Mouse (Mus musculus) MEL (cell line): ENCODE data around the gene Phxr2. TPM values are rescaled to one million over a fixed set of nuclear protein-coding genes. Genes with fewer than 3 reads are reported as not detected.

Experiments
- DNase-seq: peaks from one replicate; pipeline ENCODE4 v3.0.0; 2011; ENCODE audit warnings: low read depth, low spot score
- H3K27ac ChIP-seq: 2 replicates; pipeline ENCODE4 v1.5.1; 2012; ENCODE audit warnings: low read depth, mild to moderate bottlenecking, control low read depth, low read length, moderate library complexity; ENCODE audit not compliant: control insufficient read depth
- H3K27me3 ChIP-seq, 2 experiments: fragments of 150-350 bp in 1 of 2; sonication (generic) in 1 of 2; 2 replicates each; pipeline ENCODE4 v1.6.1; 2012; ENCODE audit warnings: low read length in 2 of 2, mild to moderate bottlenecking in 2 of 2, improper control_type of control experiment in 1 of 2, moderate library complexity in 1 of 2; ENCODE audit not compliant: insufficient read depth in 2 of 2, control insufficient read depth in 1 of 2
- H3K36me3 ChIP-seq, 2 experiments: 2 replicates each; pipeline ENCODE4 v1.6.1; 2012 to 2014; ENCODE audit warnings: low read length in 2 of 2, improper control_type of control experiment in 1 of 2, inconsistent platforms in 1 of 2, mild to moderate bottlenecking in 1 of 2; ENCODE audit not compliant: insufficient read depth in 2 of 2, control insufficient read depth in 1 of 2
- H3K4me1 ChIP-seq, 2 experiments: fragments of 150-350 bp in 1 of 2; sonication (generic) in 1 of 2; 2 replicates each; pipeline ENCODE4 v1.6.1; 2012; ENCODE audit warnings: low read length in 2 of 2, improper control_type of control experiment in 1 of 2, mild to moderate bottlenecking in 1 of 2; ENCODE audit not compliant: insufficient read depth in 2 of 2, control insufficient read depth in 1 of 2
- H3K4me3 ChIP-seq, 2 experiments: fragments of 150-350 bp in 1 of 2; sonication (generic) in 1 of 2; 2 replicates each; pipeline ENCODE4 v1.5.1; 2012; ENCODE audit warnings: low read depth in 2 of 2, low read length in 2 of 2, mild to moderate bottlenecking in 2 of 2, moderate library complexity in 2 of 2, control low read depth in 1 of 2, improper control_type of control experiment in 1 of 2; ENCODE audit not compliant: control insufficient read depth in 1 of 2, insufficient read depth in 1 of 2
- H3K79me2 ChIP-seq: 2 replicates; pipeline ENCODE4 v1.6.1; 2012; ENCODE audit warnings: mild to moderate bottlenecking, low read length, moderate library complexity; ENCODE audit not compliant: control insufficient read depth, poor library complexity, insufficient read depth
- H3K9ac ChIP-seq: 2 replicates; pipeline ENCODE4 v1.6.1; 2012; ENCODE audit warnings: low read depth, mild to moderate bottlenecking, control low read depth, low read length, moderate library complexity; ENCODE audit not compliant: control insufficient read depth, poor library complexity, severe bottlenecking
- H3K9me3 ChIP-seq: fragments of 150-350 bp; sonication (generic); replicated peaks from 2 replicates; pipeline ENCODE4 v1.6.1; 2012; ENCODE audit warnings: mild to moderate bottlenecking, low read length, improper control_type of control experiment, moderate library complexity; ENCODE audit not compliant: insufficient read depth
- CHD2 ChIP-seq: IDR thresholded peaks from 2 replicates; pipeline ENCODE4 v1.6.1; 2011; ENCODE audit warnings: low read length, improper control_type of control experiment
- CTCF ChIP-seq, 3 experiments: IDR thresholded peaks in 2 of 3; conservative IDR thresholded peaks in 1 of 3; 2 replicates each; pipeline ENCODE4 v1.5.1; 2011 to 2012; ENCODE audit warnings: low read length in 3 of 3, low read depth in 2 of 3, mild to moderate bottlenecking in 2 of 3, improper control_type of control experiment in 1 of 3, inconsistent platforms in 1 of 3, mixed read lengths in 1 of 3, moderate library complexity in 1 of 3; ENCODE audit not compliant: control insufficient read depth in 1 of 3, insufficient read depth in 1 of 3, poor library complexity in 1 of 3, severe bottlenecking in 1 of 3
- E2F4 ChIP-seq: IDR thresholded peaks from 2 replicates; pipeline ENCODE4 v1.6.1; 2011; ENCODE audit warnings: low read depth, low read length, improper control_type of control experiment, borderline replicate concordance
- ELF1 ChIP-seq: IDR thresholded peaks from 2 replicates; pipeline ENCODE4 v1.6.1; 2014; ENCODE audit warnings: low read depth, mild to moderate bottlenecking, inconsistent platforms, low read length, improper control_type of control experiment, moderate library complexity
- EP300 ChIP-seq, 2 experiments: IDR thresholded peaks; 2 replicates each; pipeline ENCODE4 v1.6.1; 2011; ENCODE audit warnings: improper control_type of control experiment in 2 of 2, low read length in 2 of 2, low read depth in 1 of 2, mild to moderate bottlenecking in 1 of 2
- GABPA ChIP-seq: IDR thresholded peaks from 2 replicates; pipeline ENCODE4 v1.6.1; 2012; ENCODE audit warnings: low read depth, mild to moderate bottlenecking, inconsistent platforms, low read length, improper control_type of control experiment, moderate library complexity
- HCFC1 ChIP-seq: IDR thresholded peaks from 2 replicates; pipeline ENCODE4 v1.6.1; 2012; ENCODE audit warnings: low read depth, mild to moderate bottlenecking, inconsistent platforms, low read length, improper control_type of control experiment, moderate library complexity
- JUND ChIP-seq: IDR thresholded peaks from 2 replicates; pipeline ENCODE4 v1.6.1; 2011; ENCODE audit warnings: low read depth, mild to moderate bottlenecking, improper control_type of control experiment, low read length
- KAT2A ChIP-seq: conservative IDR thresholded peaks from 2 replicates; pipeline ENCODE4 v1.6.1; 2012; ENCODE audit warnings: low read depth, low read length, improper control_type of control experiment, inconsistent platforms
- MAX ChIP-seq: IDR thresholded peaks from 2 replicates; pipeline ENCODE4 v1.6.1; 2011; ENCODE audit warnings: low read length, improper control_type of control experiment
- MAZ ChIP-seq: IDR thresholded peaks from 2 replicates; pipeline ENCODE4 v1.6.1; 2012; ENCODE audit warnings: low read depth, mild to moderate bottlenecking, inconsistent platforms, low read length, improper control_type of control experiment
- MXI1 ChIP-seq: IDR thresholded peaks from 2 replicates; pipeline ENCODE4 v1.6.1; 2011; ENCODE audit warnings: mild to moderate bottlenecking, low read depth, low read length, improper control_type of control experiment
- NELFE ChIP-seq: IDR thresholded peaks from 2 replicates; pipeline ENCODE4 v1.6.1; 2011; ENCODE audit warnings: low read depth, low read length, improper control_type of control experiment
- NRF1 ChIP-seq: IDR thresholded peaks from 2 replicates; pipeline ENCODE4 v1.6.1; 2014; ENCODE audit warnings: low read depth, mild to moderate bottlenecking, inconsistent platforms, low read length, improper control_type of control experiment, moderate library complexity; ENCODE audit not compliant: poor library complexity, insufficient read depth, severe bottlenecking
- POLR2A ChIP-seq, 2 experiments: IDR thresholded peaks; 2 replicates each; pipeline ENCODE4 v1.6.1; 2011 to 2012; ENCODE audit warnings: low read length in 2 of 2, mild to moderate bottlenecking in 2 of 2, control low read depth in 1 of 2, improper control_type of control experiment in 1 of 2, low read depth in 1 of 2, moderate library complexity in 1 of 2; ENCODE audit not compliant: control insufficient read depth in 1 of 2, insufficient read depth in 1 of 2, poor library complexity in 1 of 2
- RAD21 ChIP-seq: IDR thresholded peaks from 2 replicates; pipeline ENCODE4 v1.6.1; 2011; ENCODE audit warnings: mild to moderate bottlenecking, low read depth, low read length, improper control_type of control experiment
- RCOR1 ChIP-seq: IDR thresholded peaks from 2 replicates; pipeline ENCODE4 v1.6.1; 2012; ENCODE audit warnings: low read depth, mild to moderate bottlenecking, inconsistent platforms, low read length, improper control_type of control experiment
- SIN3A ChIP-seq: IDR thresholded peaks from 2 replicates; pipeline ENCODE4 v1.6.1; 2012; ENCODE audit warnings: low read length, improper control_type of control experiment, inconsistent platforms
- SMC3 ChIP-seq: IDR thresholded peaks from 2 replicates; pipeline ENCODE4 v1.6.1; 2011; ENCODE audit warnings: low read depth, low read length, improper control_type of control experiment
- TAL1 ChIP-seq: IDR thresholded peaks from 2 replicates; pipeline ENCODE4 v1.6.1; 2012; ENCODE audit warnings: mild to moderate bottlenecking, inconsistent platforms, low read length, moderate library complexity, mixed read lengths
- TBP ChIP-seq: IDR thresholded peaks from 2 replicates; pipeline ENCODE4 v1.8.0; 2011; ENCODE audit warnings: low read depth, low read length, improper control_type of control experiment
- TCF12 ChIP-seq: IDR thresholded peaks from 2 replicates; pipeline ENCODE4 v1.6.1; 2014; ENCODE audit warnings: low read depth, mild to moderate bottlenecking, inconsistent platforms, low read length, improper control_type of control experiment, moderate library complexity
- USF1 ChIP-seq: IDR thresholded peaks from 2 replicates; pipeline ENCODE4 v1.6.1; 2014; ENCODE audit warnings: low read depth, mild to moderate bottlenecking, inconsistent platforms, low read length, improper control_type of control experiment, moderate library complexity
- ZKSCAN1 ChIP-seq: IDR thresholded peaks from 2 replicates; pipeline ENCODE4 v1.6.1; 2012; ENCODE audit warnings: low read depth, mild to moderate bottlenecking, inconsistent platforms, low read length, improper control_type of control experiment, moderate library complexity
- polyA plus RNA-seq, 2 experiments: library from polyadenylated mRNA; stranded (reverse) in 1 of 2; unstranded in 1 of 2; fragments of >175 nt in 1 of 2; fragments of >200 nt in 1 of 2; gene quantifications; 2 replicates each; pipeline versions ENCODE4 v1.2.1 to v1.2.4; 2012; ENCODE audit warnings: low replicate concordance in 2 of 2, low read depth in 1 of 2; ENCODE audit not compliant: insufficient read length in 2 of 2, insufficient read depth in 1 of 2, missing spikeins in 1 of 2
- total RNA-seq: library from RNA; depleted of rRNA; stranded (reverse); fragments of 300-350 nt; gene quantifications from 2 replicates; pipeline ENCODE4 v1.2.3, GENCODE M21; 2012

Phxr2 gene
- total and polyA plus RNA-seq, 3 experiments: not detected

DNA sequence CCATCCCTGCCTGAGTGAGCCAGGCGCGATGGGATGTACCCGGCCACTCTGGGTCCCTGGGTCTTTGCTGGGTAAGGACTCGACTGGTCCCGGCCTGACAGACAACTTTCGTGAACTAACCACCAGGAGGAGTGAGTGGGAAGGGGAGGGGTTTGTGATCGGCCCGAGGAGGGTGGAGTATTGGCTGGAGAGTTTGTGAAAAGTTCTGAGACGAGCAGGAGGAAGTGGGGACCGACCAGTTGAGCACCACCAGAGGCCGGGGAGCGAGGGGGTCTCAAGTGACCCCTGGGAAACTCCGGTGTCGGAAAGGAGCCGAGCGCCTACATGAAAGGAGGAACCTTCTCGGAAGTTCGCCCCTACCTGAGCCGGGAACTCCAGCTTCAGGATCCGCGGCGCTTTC is 18.2 kb downstream of the Phxr2 start, which contains the start of gene Galnt4:
Gene Galnt4, plus strand, starts transcription at position 196 of the 400 bp plus-strand sequence.
- Histone ChIP-seq H3K36me3 (no peaks in the 10 kb centered on the region; a peak in 1 of 4 replicates), H3K4me1 (peaks cover 0 to 4% of the 10 kb centered on the region in 2 experiments; a peak in 1 of 4 replicates), H3K79me2 (peaks cover 13% of the 10 kb centered on the region), H3K27ac (peak within 1 kb of the TSS; percentile 60), H3K9me3 (no peaks in the 10 kb centered on the region), H3K27me3 (no peaks in the 10 kb centered on the region), H3K4me3 (peak within 1 kb of the TSS; percentile 71 to 89), H3K9ac (peak within 1 kb of the TSS; percentile 88)
- no peak; the same call in 1 of the 2 replicates for TF ChIP-seq HCFC1
- TF ChIP-seq GABPA: no peak
- TF ChIP-seq JUND: no peak
- TF ChIP-seq MAZ: peak; percentile 52; the same call in 1 of the 2 replicates
- TF ChIP-seq POLR2A (IDR thresholded peaks at IDR 0.05; ENCODE audit: control insufficient read depth in 1 of 2, insufficient read depth in 1 of 2, low read depth in 1 of 2, low read length in 2 of 2, poor library complexity in 1 of 2): peak; percentile 28 to 52; a peak in 1 of 4 replicates
- no peak for TF ChIP-seq EP300 (IDR thresholded peaks at IDR 0.05; ENCODE audit: low read depth in 1 of 2, low read length in 2 of 2)
- no peak for TF ChIP-seq E2F4
- TF ChIP-seq TAL1: no peak
- TF ChIP-seq SMC3: peak; percentile 42
- TF ChIP-seq NELFE: peak; percentile 26; the same call in 1 of the 2 replicates
- peak in 2 of 3 experiments; percentile 24 to 33; a peak in 4 of 6 replicates for TF ChIP-seq CTCF (IDR thresholded peaks at IDR 0.05 in 2 of 3, conservative IDR thresholded peaks at IDR 0.05 in 1 of 3; ENCODE audit: control insufficient read depth in 1 of 3, insufficient read depth in 1 of 3, low read depth in 2 of 3, low read length in 3 of 3, poor library complexity in 1 of 3, severe bottlenecking in 1 of 3)
- TF ChIP-seq ZKSCAN1: no peak
- no peak for TF ChIP-seq RAD21
- 0 out of 2 replicates have a peak, but pooled peaks have one; percentile 3 for TF ChIP-seq TCF12
- no peak for TF ChIP-seq CHD2
- DNase-seq: peak; percentile 85

GRCm38 (mm10) chr10:99106703-99107631 is 19.2 kb downstream of the Phxr2 start, which contains the start of gene Poc1b:
Poc1b (plus strand) TSS chr10:99107036.
- no peaks in the 10 kb centered on the region; a peak in 1 of 4 replicates for H3K36me3 ChIP-seq
- H3K4me3 ChIP-seq: peak within 1 kb of the TSS; percentile 78 to 87
- H3K79me2 ChIP-seq: peaks cover 13% of the 10 kb centered on the region
- peak; percentile 55 for TF ChIP-seq NRF1
- TF ChIP-seq MAX: no peak; the same call in 1 of the 2 replicates
- no peak for TF ChIP-seq RCOR1
- TF ChIP-seq NELFE: peak; percentile 42; the same call in 1 of the 2 replicates
- peak; percentile 69 for TF ChIP-seq SIN3A
- TF ChIP-seq HCFC1: peak; percentile 77
- no peak; the same call in 1 of the 2 replicates for TF ChIP-seq KAT2A
- TF ChIP-seq POLR2A (IDR thresholded peaks at IDR 0.05; ENCODE audit: control insufficient read depth in 1 of 2, insufficient read depth in 1 of 2, low read depth in 1 of 2, low read length in 2 of 2, poor library complexity in 1 of 2): peak in 1 of 2 experiments; percentile 53; a peak in 1 of 4 replicates
- no peak for TF ChIP-seq USF1
- peak; percentile 12 for TF ChIP-seq MXI1
- TF ChIP-seq ELF1: peak; percentile 45; the same call in 1 of the 2 replicates
- 0 out of 2 replicates have a peak, but pooled peaks have one; percentile 29 for TF ChIP-seq TBP
- TF ChIP-seq, all 39 proteins: peak for 8
- Histone ChIP-seq H3K4me1 (peaks cover 0 to 4% of the 10 kb centered on the region in 2 experiments; a peak in 1 of 4 replicates), H3K9ac (peak within 1 kb of the TSS; percentile 88), H3K9me3 (no peaks in the 10 kb centered on the region), H3K27me3 (no peaks in the 10 kb centered on the region), H3K27ac (peak within 1 kb of the TSS; percentile 95)
- DNase-seq: peak; percentile 85
